Mouse (Mus musculus) bone marrow, adult 2 months (tissue): ENCODE data around the gene H2afz.

ENCODE experiments used
- CTCF ChIP-seq: fragments of 200-500 bp; IDR thresholded peaks from 2 replicates; pipeline ENCODE4 v1.5.1; 2011; ENCODE audit warnings: low read length, control low read depth; ENCODE audit not compliant: control insufficient read depth, insufficient read depth
- POLR2A ChIP-seq: fragments of 200-500 bp; IDR thresholded peaks from 2 replicates; pipeline ENCODE4 v1.6.1; 2011; ENCODE audit warnings: low read depth, mild to moderate bottlenecking, control low read depth, low read length, borderline replicate concordance; ENCODE audit not compliant: control insufficient read depth

DNA sequence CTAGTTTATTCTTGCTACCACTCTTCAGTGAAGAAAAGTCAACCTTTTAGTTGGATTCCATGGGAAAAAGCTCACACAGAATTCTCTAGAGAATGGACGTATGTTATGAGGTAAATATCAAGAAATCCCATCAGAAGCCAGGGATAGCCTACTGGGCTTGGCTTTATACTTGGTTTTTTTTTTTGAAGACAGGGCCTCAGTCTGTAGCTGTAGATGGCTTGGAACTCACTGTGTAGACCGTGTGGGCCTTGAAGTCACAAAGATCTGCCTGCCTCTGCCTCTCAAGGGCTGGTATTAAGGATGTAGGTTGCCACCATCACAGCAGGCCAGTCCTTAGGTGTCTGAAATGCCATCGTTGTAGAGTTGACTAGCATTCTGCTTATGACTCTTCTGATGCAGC is 1.7 kb upstream of the H2afz start:
- TF ChIP-seq CTCF (no peak), POLR2A (no peak)
